Mouse (Mus musculus): ENCODE measurements around the gene Gm6710. TPM values are rescaled to one million over a fixed set of nuclear protein-coding genes. Genes with fewer than 3 reads are reported as not detected.

Gene Gm6710
- polyA plus RNA-seq (2017; shearing (Covaris generic)) = 1 to 10 TPM; 5.0 to 7.8 TPM

GRCm38 (mm10) chr2:175869024-175869423 lies at the start of gene Gm6710:
Gene Gm6710, plus strand, starts transcription at chr2:175869219.

Other genes with a start within 250 kb of the Gm6710 start
- gene Gm11007, start 225.2 kb upstream of the Gm6710 start, polyA plus RNA-seq (2017; shearing (Covaris generic)) = 10 to 100 TPM in 1 of 2 experiments, 1 to 10 TPM in 1; 9.5 to 10.3 TPM
- gene Zfp969, start 165.6 kb upstream of the Gm6710 start, polyA plus RNA-seq (2017; shearing (Covaris generic)) = 1 to 10 TPM in 1 of 2 experiments, not detected in 1; 2.8 TPM
- 10 to 100 TPM in 1 of 2 experiments, 1 to 10 TPM in 1; 9.5 to 10.3 TPM for gene Gm2007, start 127.7 kb upstream of the Gm6710 start, polyA plus RNA-seq (2017; shearing (Covaris generic))
- gene Gm14288, start 68.1 kb upstream of the Gm6710 start, polyA plus RNA-seq (2017; shearing (Covaris generic)) = 1 to 10 TPM in 1 of 2 experiments, under 1 TPM in 1; 0.84 to 2.1 TPM
- 1 to 10 TPM; 1.5 to 2.9 TPM for gene Zfp966, start 61.9 kb downstream of the Gm6710 start, polyA plus RNA-seq (2017; shearing (Covaris generic))
- gene Gm2026, start 96.1 kb downstream of the Gm6710 start, polyA plus RNA-seq (2017; shearing (Covaris generic)) = 1 to 10 TPM; 5.0 to 5.9 TPM